Mouse (Mus musculus) stomach, embryonic 14.5 days (tissue): ENCODE measurements around the gene Nsmce1. TPM values are rescaled to one million over a fixed set of nuclear protein-coding genes. Genes with fewer than 3 reads are reported as not detected.
"Not testable (repeated sequence)": the region's sequence is repeated elsewhere in the genome, so short reads cannot be mapped to it uniquely, and the experiment has no call there.

Experiments
- ATAC-seq: fragments of 200-750 bp; cut with Nextera tagmentation; 2 replicates; pipeline ENCODE4 v1.8.0; 2017; ENCODE audit warnings: low read depth, moderate TSS enrichment; ENCODE audit not compliant: insufficient number of reproducible peaks, insufficient read depth, low FRiP score
- H3K27ac ChIP-seq: fragments of 300-500 bp; sonication (generic); 2 replicates; pipeline ENCODE4 v1.5.1; 2014; ENCODE audit warnings: mild to moderate bottlenecking, low read length, moderate library complexity, mixed read lengths
- H3K27me3 ChIP-seq: fragments of 300-500 bp; sonication (generic); 2 replicates; pipeline ENCODE4 v1.6.1; 2014; ENCODE audit warnings: low read length, control low read depth, mixed read lengths; ENCODE audit not compliant: control insufficient read depth, insufficient read depth
- H3K36me3 ChIP-seq: fragments of 300-500 bp; sonication (generic); 2 replicates; pipeline ENCODE4 v1.6.1; 2014; ENCODE audit warnings: mild to moderate bottlenecking, control low read depth, low read length, moderate library complexity, mixed read lengths; ENCODE audit not compliant: control insufficient read depth, insufficient read depth
- H3K4me1 ChIP-seq: fragments of 300-500 bp; sonication (generic); 2 replicates; pipeline ENCODE4 v1.6.1; 2014; ENCODE audit warnings: low read length, control low read depth, mixed read lengths; ENCODE audit not compliant: control insufficient read depth, insufficient read depth
- H3K4me2 ChIP-seq: fragments of 300-500 bp; sonication (generic); replicated peaks from 2 replicates; pipeline ENCODE4 v1.6.1; 2014; ENCODE audit warnings: low read depth, low read length, control low read depth
- H3K4me3 ChIP-seq: fragments of 300-500 bp; sonication (generic); 2 replicates; pipeline ENCODE4 v1.5.1; 2014; ENCODE audit warnings: low read depth, low read length, control low read depth
- H3K9ac ChIP-seq: fragments of 300-500 bp; sonication (generic); replicated peaks from 2 replicates; pipeline ENCODE4 v1.6.1; 2014; ENCODE audit warnings: low read depth, mild to moderate bottlenecking, control low read depth, low read length, moderate library complexity, mixed read lengths
- H3K9me3 ChIP-seq: fragments of 300-500 bp; sonication (generic); 2 replicates; pipeline ENCODE4 v1.6.1; 2016; ENCODE audit warnings: low read depth, low read length, control low read depth; ENCODE audit not compliant: control insufficient read depth
- WGBS: fragments of 180-500 bp; shearing (Covaris S2); extraction: QIAGEN DNeasy Blood & Tissue Kit; methylation state at CpG from one replicate; pipeline ENCODE4 v1.1.7; 2014; 5-methylcytosine and 5-hydroxymethylcytosine counted together
- polyA plus RNA-seq: library from polyadenylated mRNA; unstranded; fragments of >200 nt; fragmentation: Nextera tagmentation; extraction: Ambion mirVana; gene quantifications from 2 replicates; pipeline ENCODE4 v1.2.1, GENCODE M21; 2014

Gene Nsmce1
- polyA plus RNA-seq, 1 experiment from 2014 or later, result 140 TPM

- peaks cover 4% of the 10 kb centered on the region; the same call in 1 of the 2 replicates for H3K4me1 ChIP-seq
- WGBS, result 20% methylated on average over 10 of the region's 10 CpGs
- peak; percentile 15; the same call in 1 of the 2 replicates for ATAC-seq
- no peaks in the 10 kb centered on the region for H3K36me3 ChIP-seq
- H3K27me3 ChIP-seq, result no peaks in the 10 kb centered on the region
- peak overlapping the region; percentile 92; the same call in 1 of the 2 replicates for H3K27ac ChIP-seq
- H3K4me2 ChIP-seq, result peak overlapping the region; percentile 73
- H3K4me3 ChIP-seq, result peak overlapping the region; percentile 48
- H3K9me3 ChIP-seq, result no peaks in the 10 kb centered on the region
- peak overlapping the region; percentile 39; the same call in 1 of the 2 replicates for H3K9ac ChIP-seq
Observed at GRCm38 (mm10) chr7:125444076-125444463, 47.3 kb downstream of the Nsmce1 start.

GRCm38 (mm10) chr7:125442323-125442722 lies 49.1 kb downstream of the Nsmce1 start:
- no peak for ATAC-seq
- no peak overlapping the region for H3K27ac ChIP-seq
- H3K9ac ChIP-seq, result no peak overlapping the region
- no peak overlapping the region for H3K4me3 ChIP-seq
- no peaks in the 10 kb centered on the region for H3K36me3 ChIP-seq
- 63% methylated on average over 4 of the region's 4 CpGs for WGBS
- H3K4me1 ChIP-seq, result peaks cover 4% of the 10 kb centered on the region; the same call in 1 of the 2 replicates
- H3K27me3 ChIP-seq, result no peaks in the 10 kb centered on the region
- H3K9me3 ChIP-seq, result no peaks in the 10 kb centered on the region
- H3K4me2 ChIP-seq, result no peak overlapping the region

- H3K9ac ChIP-seq, result no peak overlapping the region
- H3K27me3 ChIP-seq, result no peaks in the 10 kb centered on the region
- no peak for ATAC-seq
- H3K4me2 ChIP-seq, result no peak overlapping the region
- H3K9me3 ChIP-seq, result no peaks in the 10 kb centered on the region; the same call in 1 of the 2 replicates
- H3K36me3 ChIP-seq, result no peaks in the 10 kb centered on the region
- H3K4me3 ChIP-seq, result no peak overlapping the region
- 38% methylated on average over 8 of the region's 8 CpGs for WGBS
- H3K27ac ChIP-seq, result no peak overlapping the region; the same call in 1 of the 2 replicates
- no peaks in the 10 kb centered on the region for H3K4me1 ChIP-seq
Observed at GRCm38 (mm10) chr7:125434666-125435290, 56.6 kb downstream of the Nsmce1 start.

- Histone ChIP-seq H3K27ac (no peak overlapping the region), H3K36me3 (no peaks in the 10 kb centered on the region), H3K27me3 (no peaks in the 10 kb centered on the region), H3K9ac (no peak overlapping the region), H3K4me1 (no peaks in the 10 kb centered on the region), H3K4me3 (no peak overlapping the region), H3K9me3 (no peaks in the 10 kb centered on the region; the same call in 1 of the 2 replicates), H3K4me2 (no peak overlapping the region)
- WGBS, result 83% methylated on average over 3 of the region's 3 CpGs
- no peak for ATAC-seq
Observed at GRCm38 (mm10) chr7:125433874-125434273, 57.5 kb downstream of the Nsmce1 start.

- H3K27ac ChIP-seq, result no peak overlapping the region
- H3K9ac ChIP-seq, result no peak overlapping the region
- H3K27me3 ChIP-seq, result no peaks in the 10 kb centered on the region
- ATAC-seq, result no peak
- no peak overlapping the region for H3K4me2 ChIP-seq
- no peaks in the 10 kb centered on the region for H3K36me3 ChIP-seq
- no peak overlapping the region for H3K4me3 ChIP-seq
- H3K4me1 ChIP-seq, result no peaks in the 10 kb centered on the region
- 52% methylated on average over 7 of the region's 7 CpGs for WGBS
- H3K9me3 ChIP-seq, result no peaks in the 10 kb centered on the region; the same call in 1 of the 2 replicates
Observed at GRCm38 (mm10) chr7:125430170-125430842, 61.1 kb downstream of the Nsmce1 start.

- H3K9ac ChIP-seq, H3K4me3 ChIP-seq, H3K4me2 ChIP-seq, H3K9me3 ChIP-seq, H3K4me1 ChIP-seq, H3K36me3 ChIP-seq, H3K27ac ChIP-seq, H3K27me3 ChIP-seq: not testable (repeated sequence)
- ATAC-seq, result peak; percentile 61; the same call in 1 of the 2 replicates
- 76% methylated on average over 5 of the region's 5 CpGs for WGBS
Observed at GRCm38 (mm10) chr7:125428816-125429500, 62.4 kb downstream of the Nsmce1 start.

- WGBS, result 71% methylated on average over 7 of the region's 7 CpGs
- Histone ChIP-seq H3K4me2 (no peak overlapping the region), H3K4me3 (no peak overlapping the region), H3K9ac (no peak overlapping the region), H3K27ac (no peak overlapping the region), H3K9me3 (no peaks in the 10 kb centered on the region; the same call in 1 of the 2 replicates), H3K36me3 (no peaks in the 10 kb centered on the region), H3K27me3 (no peaks in the 10 kb centered on the region), H3K4me1 (no peaks in the 10 kb centered on the region)
- ATAC-seq, result no peak
Observed at GRCm38 (mm10) chr7:125428381-125428780, 63.0 kb downstream of the Nsmce1 start.

GRCm38 (mm10) chr7:125427492-125428090 lies 63.8 kb downstream of the Nsmce1 start:
- Histone ChIP-seq H3K27me3 (no peaks in the 10 kb centered on the region), H3K27ac (no peak overlapping the region), H3K36me3 (no peaks in the 10 kb centered on the region), H3K9ac (no peak overlapping the region), H3K4me1 (no peaks in the 10 kb centered on the region), H3K9me3 (no peaks in the 10 kb centered on the region; the same call in 1 of the 2 replicates), H3K4me3 (no peak overlapping the region), H3K4me2 (no peak overlapping the region)
- WGBS, result 75% methylated on average over 12 of the region's 12 CpGs
- ATAC-seq, result no peak
